In the genomic region with DNA sequence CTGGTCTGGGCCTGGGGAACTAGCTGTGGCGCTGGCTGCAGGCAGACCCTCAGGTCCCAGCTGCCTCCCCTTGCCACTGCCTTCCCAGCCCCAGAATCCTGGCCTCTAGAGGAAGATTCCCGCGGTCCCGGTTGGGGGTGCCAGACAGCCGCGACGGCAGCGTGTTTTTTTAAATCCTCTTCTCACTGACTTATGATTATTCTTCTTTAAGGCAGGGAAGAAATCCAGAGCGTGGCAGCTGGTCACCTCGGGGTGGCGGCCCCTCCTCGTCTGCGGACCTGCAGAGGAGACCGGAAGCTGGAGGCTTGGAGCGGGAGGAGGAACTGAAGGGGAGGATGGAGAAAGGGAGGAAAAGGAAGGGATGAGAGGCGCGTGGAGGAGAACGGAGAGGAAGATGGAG, we compare ENCODE assay signal across 8 mouse cellular contexts. TPM values are rescaled to one million over a fixed set of nuclear protein-coding genes. Genes with fewer than 3 reads are reported as not detected.
A peak's percentile ranks its signal among the peaks of the same experiment; 100 is the strongest.
DNase-seq lines count a peak whose midpoint lies in the region; ATAC-seq lines count a peak whose summit lies in the region.

No protein-coding gene starts in this region.

- no peaks in the 10 kb centered on the region for H3K27me3 ChIP-seq in hindbrain, embryonic 11.5 days (ENCODE audit: control insufficient read depth, insufficient read depth, low read length)
- no peaks in the 10 kb centered on the region for H3K27me3 ChIP-seq in lung, embryonic 15.5 days

- ATAC-seq in hindbrain, embryonic 11.5 days (ENCODE audit: low FRiP score) = peak; percentile 56; the same call in 1 of the 2 replicates
- peak; percentile 60; the same call in 1 of the 2 replicates for ATAC-seq in lung, embryonic 15.5 days (ENCODE audit: borderline replicate concordance, extremely low read depth, low FRiP score, low TSS enrichment)

- no peaks in the 10 kb centered on the region for H3K36me3 ChIP-seq in hindbrain, embryonic 11.5 days (ENCODE audit: control insufficient read depth, insufficient read depth, low read length)
- no peaks in the 10 kb centered on the region for H3K36me3 ChIP-seq in lung, embryonic 15.5 days

- no peak overlapping the region for H3K4me3 ChIP-seq in hindbrain, embryonic 11.5 days (ENCODE audit: low read depth, low read length)
- peak overlapping the region; percentile 21 for H3K4me3 ChIP-seq in lung, embryonic 15.5 days

- H3K9ac ChIP-seq in hindbrain, embryonic 11.5 days (ENCODE audit: low read depth, low read length) = peak overlapping the region; percentile 63
- H3K9ac ChIP-seq in lung, embryonic 15.5 days = peak overlapping the region; percentile 28; the same call in 1 of the 2 replicates

- DNase-seq in MN1 (ENCODE audit: low spot score) = peak; percentile 83
- DNase-seq in cerebellum, postnatal 10 days = peak; percentile 85 to 87
- peak; percentile 41 to 76 for DNase-seq in frontal cortex, adult 2 months (ENCODE audit: extremely low spot score in 1 of 2, low spot score in 1 of 2)
- peak; percentile 77 for DNase-seq in hindbrain, embryonic 11.5 days (ENCODE audit: low spot score)
- peak; percentile 65 to 71 for DNase-seq in layer of hippocampus, postnatal 10 days (ENCODE audit: low spot score in 2 of 2)
- DNase-seq in retina, embryonic 14.5 days (ENCODE audit: low spot score) = peak; percentile 75
- no peak for DNase-seq in spleen, postnatal 10 days (ENCODE audit: low spot score in 2 of 2)

- 1% methylated on average over 18 of the region's 18 CpGs for WGBS in hindbrain, embryonic 11.5 days
- 2% methylated on average over 18 of the region's 18 CpGs for WGBS in lung, embryonic 15.5 days

- H3K4me1 ChIP-seq in hindbrain, embryonic 11.5 days (replicated peaks; ENCODE audit: control insufficient read depth, insufficient read depth, low read length) = peaks cover 11% of the 10 kb centered on the region
- peaks cover 26% of the 10 kb centered on the region for H3K4me1 ChIP-seq in lung, embryonic 15.5 days

- peak overlapping the region; percentile 16 for H3K4me2 ChIP-seq in hindbrain, embryonic 11.5 days (replicated peaks; ENCODE audit: low read depth, low read length)
- H3K4me2 ChIP-seq in lung, embryonic 15.5 days = peak overlapping the region; percentile 57

- peak overlapping the region; percentile 85 for H3K27ac ChIP-seq in hindbrain, embryonic 11.5 days (ENCODE audit: low read depth, low read length)
- peak overlapping the region; percentile 84 for H3K27ac ChIP-seq in lung, embryonic 15.5 days

- no peaks in the 10 kb centered on the region for H3K9me3 ChIP-seq in hindbrain, embryonic 11.5 days (ENCODE audit: control insufficient read depth, low read length)
- no peaks in the 10 kb centered on the region for H3K9me3 ChIP-seq in lung, embryonic 15.5 days

RNA-seq across cellular contexts. Expression of a gene that starts 18.7 kb away (rescaled TPM):
- polyA plus RNA-seq in frontal cortex, adult 2 months (2012; rRNA removed) = 4.2 and 5.7 TPM in 2 replicates
- polyA plus RNA-seq in hindbrain, embryonic 11.5 days (2014; fragmentation: Nextera tagmentation; extraction: Ambion mirVana) = 0.18 and 0.57 TPM in 2 replicates
- 1 to 10 TPM; 4.0 to 6.5 TPM for total RNA-seq in layer of hippocampus, postnatal 10 days (2021)
- 0.68 and 1.0 TPM in 2 replicates for polyA plus RNA-seq in lung, embryonic 15.5 days (2015; fragmentation: Nextera tagmentation; extraction: Ambion mirVana)

Comparison
In these comparisons a context has a peak if more than half of its experiments do, and no peak if none do; other contexts are left out.
1. DNase-seq: peak in MN1 (single experiment), cerebellum, postnatal 10 days (2 of 2), frontal cortex, adult 2 months (2 of 2), hindbrain, embryonic 11.5 days (single experiment), layer of hippocampus, postnatal 10 days (2 of 2) and retina, embryonic 14.5 days (single experiment); none in spleen, postnatal 10 days (0 of 2).